Mouse (Mus musculus) pancreas, adult 10 weeks (tissue): ENCODE data around the gene Tmem167. TPM values are rescaled to one million over a fixed set of nuclear protein-coding genes. Genes with fewer than 3 reads are reported as not detected.

ENCODE experiments used
- polyA plus RNA-seq: library from polyadenylated mRNA; stranded (reverse); fragments of 350-450 nt; fragmentation: Illumina TruSeq; extraction: RNeasy Lipid Tissue Mini Kit (QIAGEN cat#74804); gene quantifications from one replicate; pipeline ENCODE4 v1.2.3, GENCODE M21; 2015; ENCODE audit warnings: low read depth, low replicate concordance; ENCODE audit not compliant: insufficient read depth

Gene Tmem167
- 4.7 TPM for polyA plus RNA-seq

DNA sequence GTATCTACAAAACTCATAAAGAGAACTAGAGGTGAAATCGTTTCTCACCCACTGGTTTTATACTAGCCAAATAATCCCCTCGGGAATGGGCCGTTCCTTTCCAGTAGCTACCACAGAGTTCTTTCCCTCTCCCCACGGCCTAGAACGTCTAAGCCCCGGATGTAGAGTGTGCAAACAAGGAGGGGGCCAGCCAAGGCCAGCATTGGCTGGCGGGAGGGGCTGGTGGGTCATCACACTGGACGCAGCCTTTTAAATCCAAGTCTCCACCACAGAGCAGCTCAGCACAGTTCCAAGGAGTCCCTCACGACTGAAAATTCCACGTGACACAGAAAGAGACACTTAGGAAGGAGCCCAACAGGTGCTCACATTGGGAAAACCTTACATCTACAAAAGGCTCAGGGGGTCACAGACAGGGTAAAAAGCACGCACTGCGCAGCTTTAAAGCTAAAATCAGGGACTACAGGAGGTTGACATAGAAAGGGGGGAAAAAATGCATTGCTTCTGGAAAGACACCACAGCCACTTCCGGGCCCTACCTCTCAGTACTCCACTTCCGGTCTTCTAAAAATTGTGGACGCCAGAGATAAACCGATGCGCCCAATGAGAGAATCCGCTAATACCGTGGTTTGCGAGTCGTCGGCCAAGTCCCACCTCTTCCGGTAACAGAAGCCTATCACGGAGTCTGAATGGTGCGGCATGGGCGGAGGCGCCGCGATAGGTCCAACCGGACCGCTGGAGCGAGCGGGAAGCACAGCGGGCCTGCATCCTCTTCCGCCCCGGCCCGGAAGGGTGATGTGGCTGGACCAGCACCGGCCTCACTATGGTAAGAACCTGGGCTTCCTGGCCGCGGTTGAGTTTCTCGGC lies at the start of gene Tmem167, which contains the start of gene Xrcc4:
Tmem167 (plus strand) TSS at position 162 of the 863 bp plus-strand sequence.
Xrcc4 (minus strand) TSS at position 647 of the 863 bp plus-strand sequence.

Other genes with a start within 250 kb of the Tmem167 start
- gene Xrcc4, start 485 bp downstream of the Tmem167 start, polyA plus RNA-seq: 6.2 TPM